Mouse (Mus musculus): ENCODE measurements around the gene Gm20219.
"Not testable (repeated sequence)": the region's sequence is repeated elsewhere in the genome, so short reads cannot be mapped to it uniquely, and the experiment has no call there.

The Gm20219 gene

DNA sequence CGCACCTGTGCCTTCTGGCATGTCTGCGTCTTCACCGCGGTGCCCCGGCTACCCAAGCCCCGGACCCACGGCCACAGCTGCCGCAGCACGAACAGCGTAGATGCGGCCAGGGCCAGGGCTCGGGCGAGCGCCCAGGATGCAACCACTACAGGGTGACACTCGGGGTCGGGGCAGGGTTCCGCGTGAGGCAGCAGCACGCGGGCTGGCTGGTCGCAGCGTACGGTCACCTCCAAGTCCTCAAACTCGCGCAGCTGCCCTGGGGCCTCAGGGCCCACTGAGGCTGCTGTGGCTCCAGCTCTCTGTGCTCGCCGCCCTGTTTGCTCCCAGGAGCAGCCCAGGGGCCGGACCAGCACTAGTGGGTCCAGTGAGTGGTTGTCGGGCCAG is 42.5 kb downstream of the Gm20219 start:
- DNase-seq: no peak

DNA sequence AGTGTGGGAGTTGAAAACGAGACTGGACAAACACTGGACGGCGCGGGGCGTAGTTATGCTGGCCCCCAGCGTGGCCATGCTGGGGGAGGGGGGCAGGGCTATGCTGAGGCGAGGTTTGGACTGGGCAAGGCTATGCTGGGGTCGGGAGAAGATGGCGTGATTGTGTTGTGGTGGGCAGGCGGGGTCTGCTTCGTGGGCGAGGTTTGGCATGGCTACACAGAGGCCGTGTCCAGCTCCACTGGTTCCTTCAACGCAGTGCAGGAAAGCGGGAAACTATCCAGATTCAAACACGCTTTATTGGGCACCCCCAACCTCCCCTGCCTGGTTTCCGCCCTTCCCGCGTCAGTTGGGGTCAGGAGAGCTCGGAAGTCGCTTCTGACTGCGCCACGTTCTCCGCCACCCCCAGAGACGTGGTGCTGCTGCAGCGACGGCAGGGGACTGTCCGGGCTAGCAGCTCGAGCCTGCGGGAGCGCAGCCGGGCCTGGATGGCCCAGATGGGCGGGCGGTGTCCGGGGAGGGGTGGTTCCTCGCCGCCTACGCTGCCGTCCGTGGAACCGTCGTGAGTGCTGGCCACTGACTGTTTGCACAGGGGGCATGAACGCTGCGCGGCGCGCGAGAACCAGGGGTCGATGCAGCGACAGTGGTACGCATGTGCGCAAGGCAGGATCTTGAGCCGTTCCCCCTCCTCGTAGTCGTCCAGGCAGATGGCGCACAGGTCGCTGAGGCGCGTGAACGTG is 43.0 kb downstream of the Gm20219 start:
- DNase-seq: no peak

DNA sequence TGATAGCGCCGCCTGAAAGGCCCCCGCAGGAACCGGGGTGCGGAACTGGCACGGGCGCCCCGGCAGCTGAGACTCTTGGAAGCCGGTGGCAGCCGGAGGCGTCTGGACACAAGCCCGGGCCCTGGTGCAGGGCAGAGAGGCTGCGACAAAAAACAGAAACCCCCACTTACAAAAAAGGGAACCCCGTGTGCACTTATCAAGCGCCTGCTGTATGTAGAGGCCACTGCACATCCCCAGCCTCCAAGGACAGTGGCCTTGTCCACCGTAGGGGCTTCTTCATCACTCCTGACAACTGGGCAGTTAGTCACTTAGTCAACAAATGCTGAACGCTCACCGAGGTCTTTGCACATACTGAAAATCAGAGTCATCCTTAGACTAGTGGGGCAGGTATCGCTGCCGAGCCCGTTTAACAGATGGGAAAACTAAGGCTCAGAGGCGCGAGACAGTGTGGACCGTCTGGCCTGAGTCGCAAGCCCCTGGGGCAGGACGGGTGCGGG is 43.7 kb downstream of the Gm20219 start:
- DNase-seq: no peak

DNA sequence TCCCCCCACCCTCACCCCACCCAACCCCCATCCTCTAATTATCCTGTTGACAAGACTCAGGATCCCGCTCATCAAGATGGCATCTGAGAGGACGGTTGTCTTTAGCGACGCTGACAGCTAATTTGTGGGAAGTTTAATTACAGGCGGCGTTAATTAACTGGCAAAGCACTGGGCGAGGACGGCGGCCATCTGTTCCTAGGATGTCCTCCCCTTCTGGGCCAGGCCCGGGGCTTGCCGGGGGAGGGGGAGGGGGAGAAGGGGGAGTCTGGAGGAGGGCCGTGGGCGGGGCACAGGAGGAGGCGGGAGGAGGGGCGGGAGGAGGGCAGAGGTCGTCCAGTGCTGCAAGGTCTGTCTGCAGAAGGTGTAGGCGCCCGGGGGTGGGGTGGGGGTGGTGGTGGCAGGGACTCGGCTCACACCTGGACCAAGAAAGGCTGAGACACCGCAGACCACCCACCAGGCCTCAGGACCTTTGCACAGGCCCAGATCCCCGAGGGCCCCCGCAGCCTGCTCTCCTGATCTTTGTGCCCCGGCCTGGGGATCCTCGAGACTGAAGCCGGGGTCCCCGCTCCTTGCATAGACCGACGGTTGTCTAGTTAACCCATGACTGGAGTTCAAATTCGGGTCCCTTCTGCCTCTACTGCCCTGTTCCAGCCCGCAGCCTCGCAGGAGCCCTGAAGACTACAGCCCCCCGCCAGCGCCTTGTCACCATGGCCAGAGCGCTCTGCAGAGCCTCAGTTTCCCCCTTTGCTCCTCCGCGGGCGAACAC is 44.3 kb downstream of the Gm20219 start:
- no peak for DNase-seq

DNA sequence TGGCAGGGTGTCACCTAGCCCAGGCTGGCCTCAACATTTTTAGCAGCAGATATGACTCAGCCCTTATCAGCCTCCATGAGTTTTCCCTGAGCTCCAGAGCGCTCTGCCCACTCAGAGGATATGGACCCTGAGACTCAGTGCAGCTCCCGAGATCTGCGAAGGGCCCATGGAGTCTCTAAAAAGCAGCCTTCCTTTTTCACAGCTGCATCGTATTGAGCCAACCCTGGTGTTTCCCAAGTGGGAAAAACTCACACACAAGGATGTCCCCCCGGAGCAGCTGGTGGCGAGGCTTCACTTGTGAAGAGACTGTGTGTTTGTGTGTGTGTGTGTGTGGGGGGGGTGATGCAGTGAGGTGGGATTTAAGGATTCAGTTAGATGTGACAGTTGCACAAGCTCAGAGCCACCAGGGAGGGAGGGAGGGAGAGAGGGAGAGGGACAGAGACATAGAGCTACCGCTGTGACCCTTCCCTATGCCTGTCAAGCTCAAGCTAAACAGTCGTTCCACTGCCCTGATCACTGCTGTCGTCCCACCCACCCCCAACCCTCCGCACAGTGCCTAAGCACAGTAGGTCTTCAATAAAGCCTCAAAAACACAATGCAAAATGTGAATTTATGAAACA is 45.1 kb downstream of the Gm20219 start:
- DNase-seq: no peak

DNA sequence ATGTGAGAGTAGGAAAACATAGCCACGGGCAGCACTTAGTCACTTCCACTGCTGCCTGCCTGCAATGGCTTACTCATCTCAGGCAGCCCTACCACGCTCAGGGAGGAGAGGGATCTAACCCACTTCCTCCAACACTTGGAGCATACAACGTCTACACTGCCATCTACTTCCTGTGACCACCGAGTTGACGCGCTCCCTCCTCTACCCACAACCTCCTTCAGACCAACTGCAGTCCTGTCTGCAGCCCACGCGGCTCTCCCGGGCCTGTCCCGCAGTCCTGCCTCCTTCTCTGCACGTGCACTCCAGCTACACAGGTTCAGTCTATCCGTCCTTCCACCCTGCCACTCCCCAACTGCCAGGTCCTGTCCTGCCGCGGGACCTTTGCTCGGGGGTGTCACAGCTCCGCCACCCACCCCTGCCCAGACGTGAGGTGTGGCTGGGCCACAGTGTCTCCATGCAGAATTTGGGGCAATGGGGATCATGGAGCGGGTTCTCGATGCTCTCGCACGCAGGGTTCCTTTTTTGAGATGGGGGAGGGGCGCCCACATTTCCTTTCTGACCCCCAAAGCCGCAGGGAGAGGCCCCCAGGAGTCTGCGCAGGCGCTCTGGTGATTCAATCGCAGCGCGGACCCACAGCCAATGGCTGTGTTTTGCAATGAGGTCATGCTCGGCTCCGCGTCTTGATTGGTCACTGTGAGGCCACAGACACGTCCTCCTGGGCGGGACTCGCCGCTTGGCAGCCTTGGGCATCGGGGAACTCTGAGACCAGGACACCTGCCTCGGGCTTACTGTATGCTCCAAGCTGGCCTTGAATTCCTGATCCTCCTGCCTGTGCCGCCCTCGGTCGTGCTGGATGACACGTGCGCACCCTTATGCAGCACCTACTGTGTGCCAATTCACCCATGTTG is 46.8 kb downstream of the Gm20219 start:
- DNase-seq: peak; percentile 93

DNA sequence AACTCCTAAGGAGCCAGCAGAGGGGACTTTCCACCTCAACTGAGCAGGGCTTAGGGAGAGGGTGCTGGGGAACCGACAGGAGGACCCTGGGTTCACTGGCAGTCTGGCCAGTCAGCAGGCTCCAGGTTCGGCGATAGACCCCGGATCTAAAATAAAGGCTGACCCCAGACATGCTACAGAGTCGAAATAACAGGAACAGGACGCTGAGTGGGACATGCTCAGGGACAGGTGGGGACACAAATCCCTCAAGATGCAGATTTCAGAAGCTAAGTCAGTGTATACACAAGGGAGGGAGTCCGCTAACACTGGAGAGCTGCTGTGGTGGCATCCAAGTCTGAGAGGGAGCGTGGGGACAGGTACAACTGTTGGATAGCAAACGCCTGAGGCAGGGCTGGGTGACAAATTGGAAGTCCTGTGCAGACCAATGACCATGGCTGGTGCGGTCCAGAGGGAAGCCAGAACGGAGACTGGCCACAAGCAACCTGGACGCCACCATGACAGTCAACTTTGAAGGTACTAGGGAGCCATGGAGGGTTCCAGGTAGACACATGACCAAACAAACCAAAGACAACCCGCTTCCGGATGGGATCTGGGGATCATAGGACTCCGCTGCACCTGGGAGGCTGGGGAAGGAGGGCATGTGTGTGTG is 47.6 kb downstream of the Gm20219 start:
- no peak for DNase-seq

DNA sequence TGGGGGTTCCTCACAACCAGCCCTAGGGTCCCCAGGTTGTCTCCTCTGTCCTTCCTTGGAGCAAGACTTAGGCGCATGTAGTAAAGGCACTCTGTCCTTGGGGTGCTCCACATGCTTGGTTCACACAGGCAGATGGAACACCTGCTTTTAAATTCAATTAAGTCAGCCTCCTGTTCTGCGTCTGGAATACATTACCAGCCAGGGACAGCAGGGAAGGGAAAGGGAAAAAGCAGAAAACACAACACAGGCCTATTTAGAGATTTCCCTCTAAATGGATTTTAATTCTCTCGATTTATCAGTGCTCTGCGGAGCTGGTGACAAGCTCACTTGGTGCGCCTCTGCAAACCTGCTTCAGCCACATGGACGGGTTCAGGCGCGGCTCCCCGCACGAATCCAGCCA is 48.8 kb downstream of the Gm20219 start:
- DNase-seq: no peak

DNA sequence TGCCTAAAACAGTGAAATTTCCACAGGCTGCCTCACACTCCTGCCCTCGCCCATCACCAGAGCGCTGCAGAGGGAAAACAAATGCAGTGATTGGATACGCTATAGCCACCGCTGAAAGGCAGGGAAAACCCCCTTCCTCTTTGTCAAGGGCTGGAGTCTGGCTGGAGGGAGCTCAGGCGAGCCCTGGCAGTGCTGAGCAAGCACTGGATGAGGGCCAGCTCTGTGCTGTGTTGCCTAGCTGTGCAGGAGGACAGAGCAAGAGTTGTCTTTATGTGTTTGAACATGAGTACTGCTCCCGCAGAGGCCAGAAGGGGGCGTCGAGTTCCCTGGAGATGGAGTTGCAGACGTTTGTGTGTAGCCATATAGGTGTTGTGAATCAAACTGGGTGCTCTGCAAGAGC is 51.7 kb downstream of the Gm20219 start:
- DNase-seq: peak; percentile 65

DNA sequence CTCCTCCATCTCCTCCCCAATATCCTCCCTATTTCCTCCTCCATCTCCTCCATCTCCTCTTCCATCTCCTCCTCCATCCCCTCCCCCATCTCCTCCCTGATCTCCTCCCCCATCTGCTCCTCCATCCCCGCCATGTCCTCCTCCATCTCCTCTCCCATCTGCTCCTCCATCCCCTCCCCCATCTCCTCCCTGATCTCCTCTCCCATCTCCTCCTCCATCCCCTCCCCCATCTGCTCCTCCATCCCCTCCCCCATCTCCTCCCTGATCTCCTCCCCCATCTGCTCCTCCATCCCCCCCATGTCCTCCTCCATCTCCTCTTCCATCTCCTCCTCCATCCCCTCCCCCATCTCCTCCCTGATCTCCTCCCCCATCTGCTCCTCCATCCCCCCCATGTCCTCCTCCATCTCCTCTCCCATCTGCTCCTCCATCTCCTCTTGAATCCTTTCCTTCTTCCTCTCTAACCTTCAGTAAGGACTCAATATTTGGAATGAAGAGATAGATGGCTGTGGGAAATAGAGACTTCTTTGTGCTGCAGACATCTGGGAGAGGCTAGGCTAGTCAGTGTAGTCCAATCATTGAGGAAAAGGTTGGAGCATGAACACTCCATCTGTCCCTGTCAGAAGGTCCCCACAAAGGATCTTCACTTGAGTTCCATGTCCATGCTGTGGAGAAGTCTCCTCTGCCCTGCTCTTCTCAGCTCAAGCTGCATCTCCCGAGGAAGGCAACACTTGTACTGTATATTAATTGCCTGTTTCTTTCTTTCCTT is 52.4 kb downstream of the Gm20219 start:
- not testable (repeated sequence) for DNase-seq
